Mouse (Mus musculus): ENCODE data around the gene B230104I21Rik. TPM values are rescaled to one million over a fixed set of nuclear protein-coding genes. Genes with fewer than 3 reads are reported as not detected.

The B230104I21Rik gene
- polyA plus RNA-seq, 2 experiments from 2014 or later = not detected

DNA sequence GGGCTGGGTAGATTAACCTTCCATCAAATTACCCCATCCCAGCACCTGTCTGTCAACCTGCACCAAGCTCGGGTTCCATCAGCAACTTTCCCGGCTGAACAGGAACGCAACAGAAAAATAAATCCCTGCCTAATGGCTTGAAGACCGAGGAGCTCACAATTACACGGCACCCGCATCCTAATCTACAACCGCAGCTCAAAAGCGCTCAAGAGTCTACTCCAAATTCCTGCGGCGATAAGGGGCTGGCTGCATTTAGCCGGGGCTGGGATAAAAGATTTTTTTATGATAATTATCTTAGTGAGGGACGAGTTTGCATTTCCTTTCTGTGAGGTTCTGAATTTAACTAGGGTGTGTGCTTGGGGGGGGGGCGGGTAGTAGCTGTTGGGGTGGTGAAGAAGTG is 16.3 kb downstream of the B230104I21Rik start:
- no peak for ATAC-seq

- ATAC-seq = no peak
These were observed 19.5 kb downstream of the B230104I21Rik start for GRCm38 (mm10) chr4:154355408-154355807.

DNA sequence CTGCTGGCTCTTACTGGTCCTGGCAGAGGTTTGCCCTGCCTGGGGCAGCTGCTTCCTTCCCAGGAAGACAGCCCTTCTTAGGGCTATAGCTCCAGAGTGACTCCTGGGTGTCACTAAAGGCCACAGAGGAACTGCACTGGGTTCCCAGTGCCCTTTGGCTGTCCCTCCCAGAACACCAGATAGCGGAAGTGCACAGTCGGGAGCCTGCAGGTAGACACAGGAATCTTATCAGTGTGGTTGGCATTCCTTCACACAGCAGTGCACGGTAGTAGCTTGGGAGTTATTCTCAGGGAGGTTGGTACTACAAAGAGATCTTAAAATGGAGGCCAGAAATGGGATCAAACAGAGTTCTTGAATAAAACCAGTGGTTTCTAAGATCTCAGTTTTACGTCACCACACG is 22.4 kb downstream of the B230104I21Rik start:
- ATAC-seq = no peak

- ATAC-seq = no peak
These were observed 22.9 kb downstream of the B230104I21Rik start for GRCm38 (mm10) chr4:154358816-154359215.

DNA sequence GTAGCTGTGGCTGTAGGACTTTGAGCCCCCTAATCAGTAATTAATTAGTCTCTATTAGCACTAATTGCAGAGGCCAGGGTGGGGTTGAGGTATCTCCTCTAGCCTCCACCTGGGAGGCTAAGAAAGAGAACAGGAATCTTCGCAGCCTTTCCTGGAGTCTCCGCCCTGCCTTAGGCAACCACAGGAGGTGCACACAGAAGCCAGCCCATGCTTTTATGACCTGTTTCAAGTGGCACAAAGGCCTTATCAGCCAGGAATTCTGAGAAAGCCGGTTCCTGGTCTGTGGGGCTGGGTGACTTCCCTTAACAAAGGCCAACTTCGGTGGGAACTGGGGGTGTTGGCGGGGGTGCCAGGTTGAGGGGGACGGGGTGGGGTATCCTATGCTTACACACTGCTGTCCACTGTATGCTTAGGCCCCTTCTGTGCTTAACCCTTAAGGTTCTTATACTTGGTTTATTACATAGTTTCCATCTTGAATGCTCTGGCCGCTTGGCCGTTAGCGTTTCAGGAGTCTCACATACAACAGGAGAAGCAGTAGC is 23.9 kb downstream of the B230104I21Rik start:
- no peak for ATAC-seq

DNA sequence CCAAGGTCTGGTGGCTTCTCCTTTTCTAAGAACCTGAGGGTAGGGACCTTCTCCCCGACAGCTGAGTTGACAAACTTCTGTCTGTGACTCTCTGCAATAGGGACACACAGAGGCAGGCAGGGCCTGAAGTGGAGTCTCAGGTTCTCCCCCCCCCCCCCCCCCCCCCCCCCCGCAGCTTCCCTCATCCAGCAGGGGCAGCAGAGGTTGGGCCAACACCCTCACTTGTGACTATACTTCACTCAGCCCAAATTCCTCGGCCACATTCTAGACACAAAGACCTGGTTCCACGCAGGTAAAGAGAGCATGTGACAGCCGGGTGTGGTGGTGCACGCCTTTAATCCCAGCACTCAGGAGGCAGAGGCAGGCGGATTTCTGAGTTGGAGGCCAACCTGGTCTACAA is 24.5 kb downstream of the B230104I21Rik start:
- no peak for ATAC-seq

DNA sequence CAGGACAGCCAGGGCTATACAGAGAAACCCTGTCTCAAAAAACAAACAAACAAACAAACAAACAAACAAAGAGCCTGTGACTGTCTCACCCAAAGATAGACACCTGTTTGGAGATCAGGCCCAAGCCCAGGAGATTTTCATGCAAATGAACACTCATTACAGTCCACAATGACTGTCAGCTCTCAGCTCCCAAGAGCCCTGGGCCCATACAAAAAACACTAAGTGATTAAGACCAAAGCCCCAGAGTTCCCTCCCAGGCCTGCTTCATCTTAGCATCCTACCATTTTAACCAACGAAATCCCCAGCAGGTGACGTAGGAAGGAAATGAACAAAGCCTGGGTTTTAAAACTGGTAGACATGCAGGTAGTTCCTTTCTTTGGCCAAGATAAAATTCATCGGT is 24.9 kb downstream of the B230104I21Rik start:
- no peak for ATAC-seq

GRCm38 (mm10) chr4:154364752-154365151 is 28.8 kb downstream of the B230104I21Rik start:
- ATAC-seq = no peak

DNA sequence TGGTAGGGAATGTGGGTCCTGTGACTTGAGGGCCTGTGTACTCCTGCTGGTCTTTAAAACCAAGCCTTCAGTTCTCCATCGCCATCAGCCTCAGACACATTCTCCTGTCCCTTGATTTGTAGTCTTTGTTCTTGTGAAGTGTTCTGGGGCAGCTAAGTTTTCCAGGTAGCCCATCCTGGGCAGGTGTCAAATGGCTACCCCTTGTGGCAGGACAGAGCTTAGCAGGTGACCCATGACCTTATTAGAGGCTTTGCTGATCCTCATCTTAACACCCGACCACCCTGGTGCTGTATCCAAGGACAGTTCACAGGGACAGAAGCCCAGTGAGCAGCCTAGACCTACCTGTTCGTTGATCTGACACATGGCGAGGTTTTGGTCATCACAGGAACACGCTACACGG is 30.9 kb downstream of the B230104I21Rik start:
- ATAC-seq = no peak

DNA sequence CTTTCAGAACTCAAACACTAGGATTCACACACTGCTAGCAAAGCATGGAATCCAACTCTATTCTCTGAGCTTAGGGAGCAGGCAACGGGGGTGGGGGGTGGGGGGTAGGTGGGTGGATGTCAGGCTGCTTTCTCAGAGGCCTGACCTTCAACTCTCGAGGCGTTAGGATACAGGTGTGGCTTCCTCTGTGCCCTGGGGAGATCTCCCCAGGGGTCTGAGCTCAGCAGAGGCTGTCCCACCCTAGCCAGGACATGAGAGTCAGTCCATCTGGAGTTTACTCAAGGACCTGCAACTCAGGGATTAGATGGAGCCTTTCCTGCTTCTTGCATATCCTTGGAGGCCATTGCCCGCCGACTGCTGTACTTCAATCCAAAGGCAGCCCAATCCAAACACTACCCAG is 33.2 kb downstream of the B230104I21Rik start:
- ATAC-seq = no peak

- no peak for ATAC-seq
These were observed 34.9 kb downstream of the B230104I21Rik start for GRCm38 (mm10) chr4:154370841-154371240.

- ATAC-seq = no peak
These were observed 35.8 kb downstream of the B230104I21Rik start for GRCm38 (mm10) chr4:154371542-154372247.

DNA sequence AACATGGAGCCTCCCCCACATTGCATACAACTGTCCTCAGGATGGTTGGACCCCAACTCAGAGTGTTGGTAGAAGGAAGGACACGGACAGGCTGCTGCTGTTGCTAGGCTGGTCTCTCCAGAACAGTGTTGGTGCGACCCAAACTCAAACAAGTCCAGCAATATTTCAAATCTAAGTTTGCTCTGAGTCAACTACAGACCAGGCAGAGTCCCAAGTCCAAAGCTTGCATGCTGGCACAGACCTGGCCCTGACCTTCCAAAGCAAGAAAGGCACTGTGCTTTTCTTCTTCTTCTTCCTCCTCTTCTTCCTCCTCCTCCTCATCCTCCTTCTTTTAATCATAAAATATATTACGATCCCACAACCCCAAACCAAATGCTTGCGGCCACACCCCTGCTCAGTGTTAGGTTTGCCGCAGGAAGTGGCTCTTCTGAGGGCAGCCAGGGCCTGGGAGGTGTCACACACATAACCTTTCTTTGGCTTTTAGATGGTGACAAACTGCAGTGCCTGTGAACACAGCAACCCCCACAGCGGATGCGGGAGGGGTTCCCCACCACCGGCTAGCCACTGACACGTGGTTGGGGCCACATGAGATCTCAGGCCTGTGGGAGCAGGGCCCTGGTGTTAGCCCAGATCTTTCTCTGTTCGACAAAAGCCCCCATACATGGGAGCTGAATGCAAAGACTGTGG is 40.2 kb downstream of the B230104I21Rik start:
- ATAC-seq = peak; percentile 49

GRCm38 (mm10) chr4:154378876-154379275 is 42.9 kb downstream of the B230104I21Rik start:
- ATAC-seq = no peak

- no peak for ATAC-seq
These were observed 49.3 kb downstream of the B230104I21Rik start for GRCm38 (mm10) chr4:154385208-154385607.

GRCm38 (mm10) chr4:154385918-154386317 is 50.0 kb downstream of the B230104I21Rik start:
- no peak for ATAC-seq

DNA sequence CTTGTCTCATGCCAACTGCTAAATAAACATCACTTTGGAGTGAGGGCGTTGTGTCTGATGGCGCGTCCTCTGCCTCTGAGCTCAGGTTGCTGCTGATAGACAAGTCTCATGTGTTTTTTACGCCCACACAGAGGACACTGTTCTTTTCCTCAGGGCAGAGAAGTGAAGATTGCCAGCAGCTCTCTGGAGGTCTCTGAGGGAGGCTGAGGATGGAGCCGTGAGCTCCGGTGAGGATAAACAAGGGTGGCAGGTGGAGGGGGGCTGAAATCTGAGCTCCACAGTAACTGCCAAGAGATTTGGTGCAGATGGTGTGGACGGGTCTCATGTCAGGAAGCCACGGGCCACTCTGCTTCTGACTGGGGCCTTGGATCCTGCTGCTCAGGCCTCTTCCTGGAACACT is 50.9 kb downstream of the B230104I21Rik start:
- no peak for ATAC-seq

- ATAC-seq = no peak
These were observed 53.7 kb downstream of the B230104I21Rik start for GRCm38 (mm10) chr4:154389641-154390040.

DNA sequence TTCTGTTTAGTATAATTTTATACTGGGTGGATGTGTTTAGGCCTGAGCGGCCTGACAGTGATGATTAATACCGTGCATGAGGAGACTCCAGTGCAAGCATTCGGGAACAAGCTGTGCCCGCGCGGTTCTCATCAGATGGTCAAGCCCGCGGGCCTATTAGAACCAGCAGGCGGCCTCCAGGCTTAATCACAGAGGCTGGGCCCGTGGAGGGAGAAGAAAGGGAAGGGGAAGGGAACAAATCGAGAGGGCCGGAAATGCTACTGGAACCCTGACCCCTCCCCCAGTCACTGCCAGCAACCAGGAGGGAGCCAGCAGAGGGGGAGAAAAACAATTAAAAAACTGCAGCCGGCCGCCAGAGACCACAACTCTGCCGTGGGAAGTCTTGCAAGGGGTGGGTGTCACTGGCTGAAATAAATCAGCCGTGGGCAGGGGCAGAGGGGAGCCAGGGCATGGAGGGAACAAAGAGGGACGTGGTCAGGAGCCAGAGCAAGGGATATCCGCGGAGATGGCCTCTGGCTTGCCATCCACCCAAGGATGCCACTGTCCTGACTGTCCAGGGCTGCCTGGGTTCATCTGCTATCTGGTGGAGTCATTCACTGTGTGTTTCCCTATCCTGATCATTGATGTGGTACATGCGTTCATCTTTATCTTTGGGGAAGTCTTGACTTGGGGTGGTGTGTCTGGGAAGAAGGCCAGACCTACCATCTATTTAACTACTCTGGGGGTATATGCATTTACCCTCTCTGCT is 54.6 kb downstream of the B230104I21Rik start:
- ATAC-seq = no peak

- ATAC-seq = no peak
These were observed 56.7 kb downstream of the B230104I21Rik start for GRCm38 (mm10) chr4:154392641-154393040.

DNA sequence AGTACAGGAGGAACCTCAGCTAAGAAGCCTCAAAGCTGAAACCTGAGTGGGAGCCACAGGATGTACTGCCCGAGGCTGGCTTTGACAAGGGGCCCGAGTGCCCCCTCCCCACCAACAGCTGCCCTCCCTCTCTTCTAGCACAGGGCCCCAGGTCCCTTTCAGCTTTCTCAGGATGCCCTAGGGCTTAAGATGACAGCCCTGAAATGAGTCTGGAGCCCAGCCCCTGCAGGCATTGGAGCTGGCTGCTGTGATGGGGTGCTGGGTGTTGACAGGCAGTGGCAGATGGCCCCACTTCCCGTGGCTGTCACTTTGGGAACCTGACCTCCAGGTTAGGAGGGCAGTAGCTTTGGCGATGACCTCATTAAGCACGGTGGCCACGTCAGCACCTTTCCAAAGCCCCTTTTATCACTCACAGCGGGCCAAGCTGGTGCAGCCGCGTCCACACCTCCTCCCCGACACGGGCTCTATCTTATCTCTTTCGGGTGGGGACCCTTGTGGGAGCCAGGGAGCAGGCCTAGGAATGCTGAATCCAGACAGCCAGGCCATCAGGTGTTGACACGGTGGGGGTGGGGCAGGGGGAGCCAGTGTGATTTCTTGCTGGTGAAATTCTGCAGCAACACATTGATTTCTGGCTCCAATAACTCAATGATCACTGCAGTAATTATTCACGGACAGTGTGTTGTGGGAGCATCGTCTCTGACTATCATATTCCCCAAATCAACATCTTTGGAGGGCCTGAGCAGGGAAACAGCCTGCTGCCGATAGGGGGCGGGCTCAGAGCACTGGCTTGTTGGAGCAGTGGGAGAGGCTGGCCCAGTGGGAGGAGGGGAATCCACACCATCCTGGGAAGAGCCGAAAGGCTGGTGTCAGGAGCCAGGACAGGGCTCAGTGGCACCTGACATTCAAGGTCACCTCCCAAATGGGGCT is 57.5 kb downstream of the B230104I21Rik start:
- ATAC-seq = no peak

GRCm38 (mm10) chr4:154394123-154394722 is 58.3 kb downstream of the B230104I21Rik start:
- no peak for ATAC-seq
